Mouse (Mus musculus): ENCODE results near the gene Fhad1.

Fhad1 gene

GRCm38 (mm10) chr4:141860246-141860841, 154.5 kb downstream of the Fhad1 start:
- DNase-seq, result no peak

DNA sequence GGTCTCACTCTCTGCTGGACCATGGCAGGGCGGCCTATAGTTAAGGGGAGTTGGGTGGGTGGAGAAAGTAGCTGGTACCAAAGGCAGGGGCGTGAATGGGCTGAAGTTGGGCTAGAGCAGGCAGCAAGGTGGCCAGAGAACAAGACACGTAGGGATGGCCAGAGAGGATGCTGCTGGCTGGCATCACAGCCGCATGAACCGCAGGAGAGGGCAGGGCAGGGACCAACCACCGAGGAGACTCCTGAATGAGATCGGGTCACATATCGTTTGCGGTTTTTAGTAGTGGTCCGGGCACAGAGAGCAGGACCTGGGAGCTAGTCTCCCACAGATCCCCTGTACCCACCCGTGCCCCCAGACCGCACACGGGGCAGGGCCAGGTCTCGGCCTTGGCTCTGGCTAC, 155.5 kb downstream of the Fhad1 start:
- no peak for DNase-seq

- DNase-seq, result peak; percentile 34
Observed at GRCm38 (mm10) chr4:141858501-141858900, 156.4 kb downstream of the Fhad1 start.

DNA sequence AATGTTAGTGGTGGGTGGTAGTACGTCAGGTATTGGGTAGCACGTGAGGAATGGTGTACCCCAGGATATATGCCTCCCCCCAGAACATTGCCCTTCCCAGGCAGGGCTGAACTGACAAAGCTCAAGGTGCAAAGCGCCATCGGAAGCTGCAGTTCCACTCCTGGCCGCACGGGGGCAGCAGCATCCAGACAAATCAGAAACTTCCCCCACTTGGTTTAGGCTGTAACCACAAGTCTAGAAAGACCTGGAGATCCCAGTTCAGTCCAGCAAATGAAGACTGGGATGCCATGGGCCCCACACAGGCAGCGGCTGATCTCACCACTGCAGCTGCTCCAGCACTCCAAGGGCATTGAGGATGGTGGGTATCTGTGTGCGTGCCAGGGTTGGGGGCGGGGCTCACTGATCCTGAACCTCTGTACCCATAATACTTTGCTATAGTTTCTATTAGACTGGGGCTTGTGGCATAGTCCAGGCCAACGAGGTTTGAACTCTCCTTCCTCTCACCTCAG, 157.4 kb downstream of the Fhad1 start:
- peak; percentile 74 for DNase-seq

- no peak for DNase-seq
Observed at GRCm38 (mm10) chr4:141853437-141853836, 161.4 kb downstream of the Fhad1 start.

GRCm38 (mm10) chr4:141845999-141846398, 168.9 kb downstream of the Fhad1 start, which contains the start of gene Ctrc:
TSS of gene Ctrc (minus strand) at chr4:141846359.
- no peak for DNase-seq
